Mouse (Mus musculus) spleen, postnatal 4 days (tissue): ENCODE measurements around the gene Rprd1b.

Experiments
- DNase-seq, 2 experiments: peaks; one replicate each; pipeline ENCODE4 v3.0.0; 2022; ENCODE audit warnings: low spot score in 2 of 2

Rprd1b gene

DNA sequence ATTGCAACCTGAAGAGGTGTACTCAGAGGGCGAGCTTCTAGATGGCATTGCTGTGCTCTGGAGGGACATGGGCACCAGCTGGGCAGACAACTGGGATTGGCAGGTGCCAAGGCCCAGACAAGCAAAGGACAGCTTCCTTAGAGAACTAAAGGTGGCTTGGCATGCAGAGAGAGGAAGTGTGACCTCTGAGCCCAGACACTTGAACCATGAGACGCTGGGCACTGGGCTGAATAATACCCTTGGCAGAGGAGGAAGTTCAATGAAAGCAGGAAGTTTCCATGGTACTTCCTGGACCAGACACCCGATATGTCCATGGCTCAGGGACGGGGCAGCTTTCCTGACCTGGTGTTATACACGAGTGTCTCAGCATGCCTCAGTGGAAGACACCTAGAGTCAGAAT, 146.1 kb downstream of the Rprd1b start:
- DNase-seq: no peak

DNA sequence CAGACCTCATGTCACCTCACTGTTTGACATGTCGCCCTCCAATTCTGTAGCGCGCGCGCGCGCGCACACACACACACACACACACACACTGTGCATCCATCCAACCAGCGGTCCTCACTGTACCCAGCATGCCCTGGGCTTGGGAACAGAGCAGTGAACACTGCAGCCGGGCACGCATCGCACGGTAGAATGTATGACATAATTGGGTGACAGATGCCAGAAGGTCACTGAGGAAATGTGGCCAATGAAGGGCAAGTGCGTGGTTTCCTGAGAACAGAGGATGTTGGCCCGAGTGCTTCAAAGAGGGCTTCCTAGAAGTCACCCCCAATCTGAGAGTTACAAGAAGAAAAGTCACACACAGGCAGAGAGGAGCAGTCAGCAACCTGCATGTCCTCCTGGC, 146.7 kb downstream of the Rprd1b start:
- DNase-seq: no peak

DNA sequence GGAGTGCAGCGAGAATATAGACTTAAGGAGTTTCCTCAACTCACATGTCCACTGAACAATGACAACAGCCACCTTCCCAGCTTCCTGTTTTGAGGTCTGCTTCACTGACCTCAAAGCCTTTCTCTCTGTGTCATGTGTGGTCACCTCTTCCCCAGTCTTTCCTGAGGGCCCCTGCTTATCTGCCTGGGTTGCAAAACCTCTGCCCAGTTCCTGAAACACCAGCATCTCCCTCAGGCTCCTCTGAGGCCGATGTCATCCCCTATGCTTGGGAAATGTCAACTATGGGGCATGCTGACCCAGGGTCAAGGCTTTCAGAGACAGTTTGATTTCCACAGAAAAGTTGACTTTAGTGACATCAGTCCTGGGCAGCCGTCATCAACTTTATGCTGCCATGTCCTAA, 147.1 kb downstream of the Rprd1b start:
- DNase-seq: peak in 1 of 2 experiments; percentile 37

- DNase-seq: no peak
These were observed 148.5 kb downstream of the Rprd1b start for GRCm38 (mm10) chr2:158176763-158177162.

- no peak for DNase-seq
These were observed 149.3 kb downstream of the Rprd1b start for GRCm38 (mm10) chr2:158177574-158177973.

DNA sequence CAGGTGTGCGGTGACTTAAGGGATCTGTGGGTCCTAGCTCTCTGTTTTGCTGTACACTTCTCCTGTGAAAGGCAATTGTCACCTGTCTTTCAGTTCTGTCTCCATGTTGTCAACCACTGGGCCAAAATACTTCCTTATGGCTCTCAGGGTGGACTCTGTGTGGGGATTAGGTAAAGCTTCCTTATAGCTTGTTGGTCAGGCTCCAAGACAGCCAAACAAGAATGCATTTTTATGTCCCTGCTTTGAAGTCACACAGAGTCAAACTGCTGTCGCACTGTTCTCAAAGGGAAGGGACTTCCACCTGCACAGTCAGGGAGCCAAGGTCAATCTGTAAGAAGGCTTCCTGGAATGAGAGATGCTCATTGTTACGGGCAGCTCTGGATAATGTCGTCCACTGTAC, 149.8 kb downstream of the Rprd1b start:
- no peak for DNase-seq

DNA sequence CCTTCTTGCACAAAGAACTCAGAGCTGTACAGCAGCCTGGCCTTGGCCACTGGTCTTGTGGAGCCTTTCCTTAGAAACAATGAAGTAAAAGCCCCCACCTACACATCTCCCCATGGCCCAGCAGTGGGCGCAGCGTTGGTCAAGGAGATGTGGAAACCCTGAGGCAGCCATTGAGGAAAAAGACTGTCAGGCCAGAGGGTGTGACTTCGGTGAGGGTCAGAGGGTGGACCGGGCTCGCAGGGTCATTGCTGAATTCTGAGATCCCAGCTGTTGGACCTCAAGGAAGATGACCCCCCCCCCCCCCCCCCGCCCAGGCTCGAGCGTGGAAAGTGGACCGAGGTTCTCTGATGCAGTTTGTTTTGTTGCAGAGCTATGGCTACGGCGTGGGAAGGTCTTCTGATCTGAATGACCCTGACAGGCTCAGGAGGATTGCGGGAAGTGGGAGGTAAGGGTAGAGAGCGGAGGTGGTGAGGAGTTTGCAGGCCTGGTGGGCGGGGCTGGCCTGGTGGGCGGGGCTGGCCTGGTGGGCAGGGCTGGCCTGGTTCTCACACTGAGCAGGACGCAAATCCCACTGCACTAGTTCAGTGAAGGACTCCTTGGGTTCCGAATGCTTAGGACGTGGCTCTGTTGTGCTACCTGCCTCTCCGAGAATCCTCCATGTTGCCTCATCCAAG, 150.5 kb downstream of the Rprd1b start:
- peak; percentile 80 to 88 for DNase-seq

DNA sequence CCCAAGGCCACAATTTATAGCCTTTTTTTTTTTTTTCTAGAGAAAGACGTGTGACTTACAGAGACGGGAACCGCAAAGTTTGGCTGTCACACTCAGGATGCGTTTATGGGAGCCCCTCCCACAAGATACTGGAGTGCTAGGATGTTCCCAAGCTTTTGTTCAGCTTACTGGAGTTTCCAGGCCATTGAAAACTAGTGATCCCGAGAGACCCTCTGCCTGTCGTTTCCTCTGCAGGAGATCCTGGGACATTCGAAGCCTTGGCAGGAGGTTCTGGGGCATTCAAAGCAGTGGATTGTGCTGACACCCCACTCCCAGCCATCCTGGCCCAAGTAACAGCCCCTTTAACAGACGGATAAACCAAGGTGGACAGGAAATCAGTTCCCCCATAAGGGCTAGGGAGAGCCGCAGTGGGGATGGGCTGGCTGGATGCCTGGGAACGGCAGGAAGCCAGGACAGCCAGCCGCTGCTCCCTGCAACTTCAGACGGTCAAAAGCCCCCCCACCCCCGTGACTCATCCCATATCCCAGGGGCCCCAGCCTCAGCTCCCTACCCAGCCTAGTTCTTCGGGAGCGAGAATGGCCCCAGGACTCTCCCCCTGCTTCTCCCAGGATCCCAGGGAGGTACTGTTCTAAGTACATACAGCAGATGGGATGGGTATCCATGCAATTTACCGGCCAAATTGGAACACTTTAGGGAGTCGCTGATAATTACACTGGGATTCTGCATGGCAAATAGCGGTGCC, 151.2 kb downstream of the Rprd1b start:
- DNase-seq: no peak

GRCm38 (mm10) chr2:158180797-158181196, 152.5 kb downstream of the Rprd1b start:
- peak; percentile 74 to 93 for DNase-seq
